Mouse (Mus musculus) liver (tissue): ENCODE data around the gene Thrap3.

Experiments
- DNase-seq: peaks from one replicate; pipeline ENCODE4 v3.0.0-alpha.2; 2020; ENCODE audit warnings: mixed read lengths

The Thrap3 gene

DNA sequence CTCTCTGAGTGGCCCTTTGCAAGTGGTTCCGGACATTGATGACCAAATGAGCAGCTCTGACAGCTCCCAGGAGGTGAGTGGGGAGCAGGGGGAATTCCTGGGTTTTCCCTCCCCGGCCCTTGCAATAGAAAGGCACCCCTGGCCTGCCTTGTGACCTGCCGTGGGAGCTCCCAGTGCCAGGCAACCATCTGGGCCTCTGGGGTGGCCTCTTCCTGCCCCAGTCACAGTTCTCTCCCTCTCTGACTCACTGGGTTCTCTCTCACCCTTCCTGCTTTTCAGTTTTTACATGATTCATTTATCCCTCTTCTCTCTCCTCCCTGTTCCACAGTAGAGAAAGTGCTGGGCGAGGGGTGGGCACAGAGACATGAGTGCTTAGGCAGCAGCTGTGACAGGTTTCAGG lies 64.8 kb downstream of the Thrap3 start:
- DNase-seq, result no peak

DNA sequence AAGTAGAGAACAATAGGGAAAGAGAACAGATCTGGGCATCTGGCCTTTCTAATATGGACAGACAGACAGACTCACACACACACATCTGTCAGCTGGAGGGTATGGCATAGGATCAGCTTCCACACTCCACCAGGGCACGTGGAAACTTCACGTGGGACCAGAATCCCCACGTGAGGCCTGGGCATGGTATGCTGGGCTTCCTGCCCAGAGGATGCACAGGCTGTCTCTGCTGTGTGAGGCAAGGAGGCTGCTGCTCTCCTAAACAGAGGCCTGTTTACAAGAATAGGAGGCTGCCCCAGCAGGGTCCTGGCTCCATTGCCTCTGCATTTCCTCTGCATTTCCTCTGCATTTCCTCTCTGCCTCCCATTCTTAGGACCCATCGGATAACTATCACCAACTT lies 67.9 kb downstream of the Thrap3 start:
- DNase-seq, result no peak

DNA sequence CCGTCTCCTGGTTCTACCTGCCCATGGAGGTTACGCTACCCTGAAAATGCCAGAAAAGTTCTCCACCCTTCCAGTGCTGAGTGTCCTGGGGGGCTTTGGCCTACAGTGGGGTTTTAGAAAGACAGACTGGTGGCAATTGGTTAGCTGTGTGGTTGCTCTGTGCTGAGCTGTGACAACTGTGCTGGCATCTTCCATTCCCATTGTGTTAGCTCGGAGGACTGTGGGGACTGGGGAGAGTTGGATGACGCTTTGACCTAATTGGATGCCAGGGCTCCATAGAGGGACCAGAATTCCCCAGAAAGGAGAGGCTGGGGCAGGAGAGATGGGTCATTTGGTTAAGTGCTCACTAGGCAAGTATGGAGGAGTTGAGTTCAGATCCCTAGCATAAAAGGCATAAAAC lies 68.3 kb downstream of the Thrap3 start:
- no peak for DNase-seq

- DNase-seq, result no peak
Measured at GRCm38 (mm10) chr4:126132636-126133264, 69.8 kb downstream of the Thrap3 start.

DNA sequence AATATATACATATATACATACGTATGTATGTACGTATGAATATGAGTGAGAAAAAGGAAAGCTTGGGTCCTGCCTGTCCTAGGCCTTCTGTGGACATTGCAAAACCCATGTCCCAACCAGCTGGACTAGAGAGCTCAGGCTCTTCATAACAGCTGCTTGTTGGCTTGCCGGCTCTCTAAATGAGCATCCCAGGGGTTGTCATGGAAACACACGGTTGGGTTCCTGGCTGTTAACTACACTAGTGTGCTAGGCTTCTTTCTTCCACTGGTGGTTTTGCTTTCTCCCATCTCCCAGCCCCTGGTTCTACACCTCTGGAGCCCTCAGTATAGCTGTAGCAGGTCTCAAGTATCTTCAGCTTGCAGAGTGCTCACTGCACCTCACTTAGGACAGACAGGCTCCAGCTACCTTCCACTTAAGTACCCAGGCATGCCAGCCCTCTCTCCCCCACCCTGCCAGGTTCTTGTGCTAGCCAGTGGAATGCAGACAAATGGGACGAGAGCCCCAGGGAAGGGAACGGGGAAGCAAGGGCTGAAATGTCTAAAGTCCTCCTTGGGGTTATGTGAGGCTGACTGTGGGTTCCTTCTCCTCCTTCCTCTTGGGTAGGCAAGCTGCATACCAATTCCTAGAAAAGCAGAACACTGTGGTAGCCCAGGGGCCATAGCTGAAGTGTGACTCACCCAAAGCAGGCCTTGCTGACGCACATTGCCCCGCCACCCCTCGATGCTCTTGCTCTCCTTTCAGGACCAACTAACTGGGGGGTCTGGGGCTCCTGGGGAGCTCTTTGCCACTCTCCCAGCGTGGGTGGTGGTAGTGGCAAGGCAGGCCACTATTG lies 71.1 kb downstream of the Thrap3 start:
- no peak for DNase-seq

DNA sequence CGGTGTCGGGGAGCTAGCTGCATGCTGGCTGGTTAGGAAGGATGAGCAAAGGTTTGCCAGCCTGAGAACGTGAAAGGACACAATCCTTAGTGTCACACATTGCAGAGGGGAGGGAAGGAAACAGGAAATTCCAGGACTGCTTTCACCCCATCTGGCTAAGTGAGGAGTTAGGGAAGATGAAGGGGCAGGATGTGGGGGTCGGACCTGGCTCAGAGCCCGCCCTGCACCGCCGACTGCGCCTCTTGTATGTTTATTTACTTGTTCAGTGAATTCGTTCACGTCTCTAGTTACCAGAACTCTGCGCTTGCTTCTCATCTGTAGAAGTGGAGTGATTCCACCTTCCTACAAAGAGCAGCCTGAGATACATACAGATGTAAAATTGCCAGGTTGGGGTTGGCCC lies 72.1 kb downstream of the Thrap3 start:
- peak; percentile 36 for DNase-seq

GRCm38 (mm10) chr4:126123309-126124040 lies 79.1 kb downstream of the Thrap3 start:
- no peak for DNase-seq

GRCm38 (mm10) chr4:126120506-126120905 lies 82.1 kb downstream of the Thrap3 start:
- no peak for DNase-seq

DNA sequence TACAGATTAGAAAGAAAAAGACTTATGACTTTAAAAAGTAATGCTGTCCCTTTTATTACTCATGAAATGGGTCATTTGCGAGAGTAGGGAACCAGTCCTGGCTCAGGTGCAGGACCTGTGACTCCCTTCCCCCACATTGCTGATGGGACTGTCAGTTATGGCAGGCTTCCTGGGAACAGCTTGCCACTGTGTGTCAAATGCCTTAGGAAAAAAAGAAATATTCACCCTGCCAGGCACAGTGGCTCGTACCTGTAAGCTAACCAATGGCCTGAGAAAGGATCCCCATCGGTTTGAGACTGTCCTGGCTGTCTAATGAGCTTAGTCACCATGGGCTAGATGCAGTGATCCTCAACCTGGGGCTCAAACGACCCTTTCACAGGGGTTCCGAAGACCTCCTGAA lies 82.5 kb downstream of the Thrap3 start:
- DNase-seq, result no peak

- no peak for DNase-seq
Measured at GRCm38 (mm10) chr4:126119051-126119450, 83.5 kb downstream of the Thrap3 start.

- peak; percentile 1 for DNase-seq
Measured at GRCm38 (mm10) chr4:126118651-126119050, 83.9 kb downstream of the Thrap3 start.

GRCm38 (mm10) chr4:126117116-126117515 lies 85.4 kb downstream of the Thrap3 start:
- DNase-seq, result no peak

DNA sequence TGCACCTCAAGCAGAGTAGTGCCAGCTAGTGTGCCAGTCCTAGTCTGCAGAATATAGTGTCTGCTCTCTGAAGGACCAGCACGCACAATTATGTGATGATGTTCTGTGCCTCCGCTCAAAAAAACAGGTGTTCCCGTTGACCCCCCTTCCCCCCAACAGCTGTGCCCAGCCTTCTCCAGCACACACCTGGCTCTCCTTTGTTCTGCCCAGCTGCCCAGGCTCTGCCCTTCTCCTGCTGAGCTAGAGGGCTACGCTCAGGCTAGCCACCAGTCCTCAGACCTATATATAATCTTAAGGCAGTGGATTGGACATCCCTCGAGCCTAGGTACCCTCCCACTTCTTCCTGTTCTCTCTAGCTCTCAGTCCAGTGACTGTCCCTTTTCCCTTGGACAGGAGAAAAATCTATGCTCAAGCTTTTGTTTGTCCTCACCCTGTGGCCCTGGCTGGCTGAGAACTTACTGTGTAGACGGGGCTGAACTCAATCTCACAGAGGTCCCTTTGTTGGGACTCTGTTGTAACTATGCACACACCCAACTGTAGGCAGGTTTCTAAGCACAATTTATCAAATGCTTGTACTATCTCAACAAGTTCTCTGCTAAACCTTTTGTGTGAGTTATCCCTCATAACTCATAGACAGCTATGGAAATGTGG lies 86.6 kb downstream of the Thrap3 start:
- DNase-seq, result no peak

DNA sequence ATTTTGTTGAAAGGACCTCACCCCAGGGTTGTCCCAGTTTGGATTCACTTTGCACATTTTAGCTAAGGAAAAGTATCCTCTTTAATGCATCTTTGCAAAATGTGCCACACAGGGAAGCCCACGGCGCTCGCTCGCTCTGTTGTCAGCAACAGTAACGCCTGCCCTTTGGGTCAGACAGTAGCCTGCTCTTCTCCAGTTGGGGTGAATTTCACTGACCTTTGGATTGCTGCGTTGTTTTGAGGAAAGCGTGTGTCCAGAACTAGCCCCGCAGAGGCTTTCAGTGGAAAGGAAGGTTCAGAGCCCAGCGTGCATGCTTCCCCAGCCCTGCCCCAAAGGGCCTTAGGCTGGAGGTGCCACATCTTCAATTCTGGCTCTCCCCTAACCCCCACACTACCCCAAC lies 87.1 kb downstream of the Thrap3 start:
- no peak for DNase-seq
